Mouse (Mus musculus): ENCODE data around the gene Fxyd7. TPM values are rescaled to one million over a fixed set of nuclear protein-coding genes. Genes with fewer than 3 reads are reported as not detected.

Fxyd7 gene
- polyA plus RNA-seq, 1 experiment from 2014 or later: 49.2 TPM

Small RNAs within 50 kb of the gene (microRNA-seq; reads per million reads assigned to microRNA genes)
- gene Mir7050: not detected

Other genes starting within 250 kb of the Fxyd7 start
- 0.17 and 0.50 TPM in 2 replicates for gene Ffar2, start 227.7 kb downstream of the Fxyd7 start, polyA plus RNA-seq (2015; fragmentation: Nextera tagmentation; extraction: Ambion mirVana)
- not detected in 2 replicates for gene Ffar3, start 195.3 kb downstream of the Fxyd7 start, polyA plus RNA-seq (2015; fragmentation: Nextera tagmentation; extraction: Ambion mirVana)
- gene Ffar1, start 189.9 kb downstream of the Fxyd7 start, polyA plus RNA-seq (2015; fragmentation: Nextera tagmentation; extraction: Ambion mirVana): not detected in 2 replicates
- not detected in 2 replicates for gene Cd22, start 171.1 kb downstream of the Fxyd7 start, polyA plus RNA-seq (2015; fragmentation: Nextera tagmentation; extraction: Ambion mirVana)
- gene Mag, start 136.6 kb downstream of the Fxyd7 start, polyA plus RNA-seq (2015; fragmentation: Nextera tagmentation; extraction: Ambion mirVana): 1.3 and 1.5 TPM in 2 replicates
- gene Hamp2, start 126.8 kb downstream of the Fxyd7 start, polyA plus RNA-seq (2015; fragmentation: Nextera tagmentation; extraction: Ambion mirVana): not detected in 2 replicates
- not detected in 2 replicates for gene Hamp, start 107.4 kb downstream of the Fxyd7 start, polyA plus RNA-seq (2015; fragmentation: Nextera tagmentation; extraction: Ambion mirVana)
- gene Usf2, start 94.7 kb downstream of the Fxyd7 start, polyA plus RNA-seq (2015; fragmentation: Nextera tagmentation; extraction: Ambion mirVana): 24.2 and 27.6 TPM in 2 replicates
- 13.5 and 16.1 TPM in 2 replicates for gene Lsr, start 78.0 kb downstream of the Fxyd7 start, polyA plus RNA-seq (2015; fragmentation: Nextera tagmentation; extraction: Ambion mirVana)
- 0.17 and 0.38 TPM in 2 replicates for gene Fam187b, start 77.7 kb downstream of the Fxyd7 start, polyA plus RNA-seq (2015; fragmentation: Nextera tagmentation; extraction: Ambion mirVana)
- 10.3 and 11.7 TPM in 2 replicates for gene Fxyd5, start 9.0 kb downstream of the Fxyd7 start, polyA plus RNA-seq (2015; fragmentation: Nextera tagmentation; extraction: Ambion mirVana)
- gene Fxyd1, start 5.7 kb upstream of the Fxyd7 start, polyA plus RNA-seq (2015; fragmentation: Nextera tagmentation; extraction: Ambion mirVana): 5.2 and 5.6 TPM in 2 replicates
- gene Lgi4, start 7.9 kb upstream of the Fxyd7 start, polyA plus RNA-seq (2015; fragmentation: Nextera tagmentation; extraction: Ambion mirVana): 0.16 and 0.30 TPM in 2 replicates
- gene Fxyd3, start 25.2 kb upstream of the Fxyd7 start, polyA plus RNA-seq (2015; fragmentation: Nextera tagmentation; extraction: Ambion mirVana): 0.47 TPM in 1 of 2 replicates, not detected in the other
- gene Hpn, start 63.8 kb upstream of the Fxyd7 start, polyA plus RNA-seq (2015; fragmentation: Nextera tagmentation; extraction: Ambion mirVana): 0.18 and 0.59 TPM in 2 replicates
- gene Scn1b, start 75.5 kb upstream of the Fxyd7 start, polyA plus RNA-seq (2015; fragmentation: Nextera tagmentation; extraction: Ambion mirVana): 1.2 and 2.7 TPM in 2 replicates
- gene Gramd1a, start 104.4 kb upstream of the Fxyd7 start, polyA plus RNA-seq (2015; fragmentation: Nextera tagmentation; extraction: Ambion mirVana): 213 and 241 TPM in 2 replicates
- not detected in 2 replicates for gene Scgb2b2, start 239.0 kb upstream of the Fxyd7 start, polyA plus RNA-seq (2015; fragmentation: Nextera tagmentation; extraction: Ambion mirVana)
- gene Scgb1b2, start 240.4 kb upstream of the Fxyd7 start, polyA plus RNA-seq (2015; fragmentation: Nextera tagmentation; extraction: Ambion mirVana): not detected in 2 replicates

Data from midbrain, embryonic 13.5 days (tissue).